Mouse (Mus musculus): ENCODE data around the gene Efna5. TPM values are rescaled to one million over a fixed set of nuclear protein-coding genes. Genes with fewer than 3 reads are reported as not detected.
A peak's percentile ranks its signal among the peaks of the same experiment; 100 is the strongest.

Gene Efna5
- polyA plus RNA-seq, 1 experiment from 2014 or later, result 41.6 TPM

- H3K36me3 ChIP-seq, result no peaks in the 10 kb centered on the region
- 73% methylated on average over 9 of the region's 9 CpGs for WGBS
- no peaks in the 10 kb centered on the region for H3K27me3 ChIP-seq (replicated peaks)
- no peak overlapping the region for H3K9ac ChIP-seq
- no peak overlapping the region for H3K4me2 ChIP-seq (replicated peaks)
- no peaks in the 10 kb centered on the region for H3K4me1 ChIP-seq
- no peak for ATAC-seq (ENCODE audit: low FRiP score, low read depth)
- H3K4me3 ChIP-seq, result no peak overlapping the region
- H3K27ac ChIP-seq, result no peak overlapping the region
- H3K9me3 ChIP-seq, result no peaks in the 10 kb centered on the region
Measured at GRCm38 (mm10) chr17:62598716-62599490, 282.2 kb downstream of the Efna5 start.

GRCm38 (mm10) chr17:62592436-62593074 lies 288.6 kb downstream of the Efna5 start:
- H3K27me3 ChIP-seq (replicated peaks), result no peaks in the 10 kb centered on the region
- no peaks in the 10 kb centered on the region for H3K36me3 ChIP-seq
- no peak overlapping the region for H3K9ac ChIP-seq
- 74% methylated on average over 5 of the region's 5 CpGs for WGBS
- H3K27ac ChIP-seq, result no peak overlapping the region
- no peak overlapping the region for H3K4me2 ChIP-seq (replicated peaks)
- H3K4me1 ChIP-seq, result no peaks in the 10 kb centered on the region
- H3K9me3 ChIP-seq, result no peaks in the 10 kb centered on the region
- no peak overlapping the region for H3K4me3 ChIP-seq
- no peak for ATAC-seq (ENCODE audit: low FRiP score, low read depth)

- no peak overlapping the region for H3K4me2 ChIP-seq (replicated peaks)
- H3K27me3 ChIP-seq (replicated peaks), result no peaks in the 10 kb centered on the region
- H3K36me3 ChIP-seq, result no peaks in the 10 kb centered on the region
- H3K9ac ChIP-seq, result no peak overlapping the region
- H3K9me3 ChIP-seq, result 0 out of 2 replicates have a peak, but pooled peaks cover 4% of the 10 kb centered on the region
- no peaks in the 10 kb centered on the region for H3K4me1 ChIP-seq
- H3K4me3 ChIP-seq, result no peak overlapping the region
- no peak overlapping the region for H3K27ac ChIP-seq
- 72% methylated on average over 10 of the region's 10 CpGs for WGBS
- no peak for ATAC-seq (ENCODE audit: low FRiP score, low read depth)
Measured at GRCm38 (mm10) chr17:62591581-62592435, 289.3 kb downstream of the Efna5 start.

- H3K36me3 ChIP-seq, result no peaks in the 10 kb centered on the region
- no peak overlapping the region for H3K9ac ChIP-seq
- no peak overlapping the region for H3K4me3 ChIP-seq
- H3K27ac ChIP-seq, result no peak overlapping the region
- no peaks in the 10 kb centered on the region for H3K27me3 ChIP-seq (replicated peaks)
- ATAC-seq (ENCODE audit: low FRiP score, low read depth), result no peak
- 85% methylated on average over 9 of the region's 9 CpGs for WGBS
- H3K4me1 ChIP-seq, result no peaks in the 10 kb centered on the region
- no peak overlapping the region for H3K4me2 ChIP-seq (replicated peaks)
- 0 out of 2 replicates have a peak, but pooled peaks cover 4% of the 10 kb centered on the region for H3K9me3 ChIP-seq
Measured at GRCm38 (mm10) chr17:62590685-62591460, 290.2 kb downstream of the Efna5 start.

- no peak for ATAC-seq (ENCODE audit: low FRiP score, low read depth)
- Histone ChIP-seq H3K4me1 (no peaks in the 10 kb centered on the region), H3K4me3 (no peak overlapping the region), H3K27me3 (replicated peaks) (no peaks in the 10 kb centered on the region), H3K27ac (no peak overlapping the region), H3K4me2 (replicated peaks) (no peak overlapping the region), H3K36me3 (no peaks in the 10 kb centered on the region), H3K9me3 (no peaks in the 10 kb centered on the region), H3K9ac (no peak overlapping the region)
- WGBS, result 88% methylated on average over 6 of the region's 6 CpGs
Measured at GRCm38 (mm10) chr17:62580127-62580526, 301.0 kb downstream of the Efna5 start.

- no peak overlapping the region for H3K4me3 ChIP-seq
- 83% methylated on average over 6 of the region's 6 CpGs for whole genome bisulfite sequencing
- no peak overlapping the region for H3K27ac ChIP-seq
Measured at GRCm38 (mm10) chr17:62579618-62580017, 301.5 kb downstream of the Efna5 start.

GRCm38 (mm10) chr17:62574499-62575265 lies 306.4 kb downstream of the Efna5 start:
- Histone ChIP-seq H3K4me2 (replicated peaks) (no peak overlapping the region), H3K4me1 (no peaks in the 10 kb centered on the region), H3K36me3 (no peaks in the 10 kb centered on the region), H3K4me3 (no peak overlapping the region), H3K9me3 (no peaks in the 10 kb centered on the region), H3K27me3 (replicated peaks) (no peaks in the 10 kb centered on the region), H3K27ac (no peak overlapping the region), H3K9ac (no peak overlapping the region)
- no peak for ATAC-seq (ENCODE audit: low FRiP score, low read depth)
- 86% methylated on average over 9 of the region's 9 CpGs for WGBS

More at GRCm38 (mm10) chr17:62579618-62580017, 301.5 kb downstream of the Efna5 start:
- H3K9ac ChIP-seq, result no peak overlapping the region
- H3K9me3 ChIP-seq, result no peaks in the 10 kb centered on the region
- H3K4me1 ChIP-seq, result no peaks in the 10 kb centered on the region
- no peaks in the 10 kb centered on the region for H3K36me3 ChIP-seq
- ATAC-seq (ENCODE audit: low FRiP score, low read depth), result no peak
- H3K27me3 ChIP-seq (replicated peaks), result no peaks in the 10 kb centered on the region
- H3K4me2 ChIP-seq (replicated peaks), result no peak overlapping the region

GRCm38 (mm10) chr17:62570101-62570500 lies 311.0 kb downstream of the Efna5 start:
- Histone ChIP-seq H3K27me3 (replicated peaks) (no peaks in the 10 kb centered on the region), H3K9me3 (no peaks in the 10 kb centered on the region), H3K36me3 (no peaks in the 10 kb centered on the region), H3K4me2 (replicated peaks) (no peak overlapping the region), H3K9ac (no peak overlapping the region), H3K27ac (no peak overlapping the region), H3K4me3 (no peak overlapping the region), H3K4me1 (peaks cover 12% of the 10 kb centered on the region; the same call in 1 of the 2 replicates)
- ATAC-seq (ENCODE audit: low FRiP score, low read depth), result no peak
- WGBS, result 66% methylated on average over 1 of the region's 1 CpGs

- Histone ChIP-seq H3K27me3 (replicated peaks) (no peaks in the 10 kb centered on the region), H3K27ac (no peak overlapping the region), H3K36me3 (no peaks in the 10 kb centered on the region), H3K4me3 (no peak overlapping the region), H3K4me1 (peaks cover 12% of the 10 kb centered on the region; the same call in 1 of the 2 replicates), H3K9me3 (no peaks in the 10 kb centered on the region), H3K9ac (no peak overlapping the region), H3K4me2 (replicated peaks) (no peak overlapping the region)
- WGBS, result 30% methylated on average over 4 of the region's 4 CpGs
- peak; percentile 44; the same call in 1 of the 2 replicates for ATAC-seq (ENCODE audit: low FRiP score, low read depth)
Measured at GRCm38 (mm10) chr17:62568019-62568418, 313.1 kb downstream of the Efna5 start.

- Histone ChIP-seq H3K9ac (no peak overlapping the region), H3K27me3 (replicated peaks) (no peaks in the 10 kb centered on the region), H3K4me3 (no peak overlapping the region), H3K9me3 (no peaks in the 10 kb centered on the region), H3K36me3 (no peaks in the 10 kb centered on the region), H3K4me2 (replicated peaks) (no peak overlapping the region), H3K4me1 (peaks cover 12% of the 10 kb centered on the region; the same call in 1 of the 2 replicates), H3K27ac (no peak overlapping the region)
- 86% methylated on average over 1 of the region's 1 CpGs for WGBS
- ATAC-seq (ENCODE audit: low FRiP score, low read depth), result no peak
Measured at GRCm38 (mm10) chr17:62565632-62566031, 315.5 kb downstream of the Efna5 start.

- Histone ChIP-seq H3K27me3 (replicated peaks) (no peaks in the 10 kb centered on the region), H3K9me3 (no peaks in the 10 kb centered on the region), H3K4me2 (replicated peaks) (no peak overlapping the region), H3K36me3 (no peaks in the 10 kb centered on the region), H3K9ac (no peak overlapping the region), H3K4me1 (no peaks in the 10 kb centered on the region), H3K4me3 (no peak overlapping the region), H3K27ac (no peak overlapping the region)
- ATAC-seq (ENCODE audit: low FRiP score, low read depth), result no peak
- WGBS, result 75% methylated on average over 7 of the region's 7 CpGs
Measured at GRCm38 (mm10) chr17:62562439-62562838, 318.7 kb downstream of the Efna5 start.
